In the genomic region with DNA sequence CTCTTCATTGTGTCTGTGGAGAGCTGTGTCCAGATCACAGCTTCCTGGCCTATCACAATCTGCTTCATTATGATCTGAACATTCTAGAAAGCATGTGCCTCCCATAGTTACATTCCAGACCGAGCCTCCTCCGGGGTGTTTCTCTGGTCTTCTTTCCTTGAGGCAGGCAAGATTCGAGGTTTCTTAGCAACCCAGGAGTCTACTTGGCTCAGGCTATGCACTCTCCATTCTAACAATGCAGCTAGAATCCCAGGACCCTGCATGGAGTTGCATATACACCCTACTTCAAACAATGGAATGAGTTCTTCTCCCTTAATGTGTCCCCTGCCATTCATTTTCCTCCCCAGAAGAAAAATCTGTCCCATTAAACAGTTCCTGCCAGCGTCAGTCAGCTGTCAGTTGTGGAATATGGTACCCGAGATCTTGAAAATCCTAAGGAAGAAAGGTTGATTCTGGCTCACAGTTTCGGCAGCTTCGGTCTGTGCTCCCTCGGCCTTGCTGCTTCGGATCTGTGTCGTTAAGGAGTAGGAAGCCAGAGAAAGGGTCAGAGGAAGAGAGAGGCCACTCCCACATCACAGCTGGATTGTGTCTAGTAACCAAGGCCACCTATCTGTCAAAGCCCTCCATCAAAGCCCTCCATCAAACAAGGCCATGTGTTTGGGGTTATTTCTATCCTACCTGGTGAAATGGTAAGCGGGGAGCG, we compare ENCODE assay signal across 11 mouse cellular contexts.
A peak's percentile ranks its signal among the peaks of the same experiment; 100 is the strongest.
DNase-seq lines count a peak whose midpoint lies in the region; ATAC-seq and TF ChIP-seq lines count a peak whose summit lies in the region.
"Had no signal": no experiment of that assay in that cellular context is flagged by ENCODE, and none has a peak within 500 bp of the region (broad histone marks: within the 10 kb centered on the region; RNA-seq: fewer than 3 reads in every experiment).

No protein-coding gene starts in this region.

- no peak for TF ChIP-seq CTCF in left cerebral cortex, adult 2 months (IDR thresholded peaks at IDR 0.05)

- H3K9me3 ChIP-seq in forebrain, embryonic 13.5 days (replicated peaks), result peaks cover 7% of the 10 kb centered on the region; the same call in 1 of the 2 replicates
- no peaks in the 10 kb centered on the region for H3K9me3 ChIP-seq in hindbrain, embryonic 15.5 days
- H3K9me3 ChIP-seq in neural tube, embryonic 12.5 days, result peaks cover 7% of the 10 kb centered on the region; the same call in 1 of the 2 replicates

- H3K4me1 ChIP-seq in forebrain, embryonic 13.5 days, result peaks cover 30% of the 10 kb centered on the region
- H3K4me1 ChIP-seq in hindbrain, embryonic 15.5 days (replicated peaks), result peaks cover 14% of the 10 kb centered on the region
- 0 out of 2 replicates have a peak, but pooled peaks cover 4% of the 10 kb centered on the region for H3K4me1 ChIP-seq in neural tube, embryonic 12.5 days

- no peak overlapping the region for H3K27ac ChIP-seq in left cerebral cortex, adult 2 months
- H3K27ac ChIP-seq in forebrain, embryonic 13.5 days, result peak overlapping the region; percentile 79
- peak overlapping the region; percentile 1; the same call in 1 of the 2 replicates for H3K27ac ChIP-seq in hindbrain, embryonic 15.5 days (replicated peaks)
- no peak overlapping the region for H3K27ac ChIP-seq in neural tube, embryonic 12.5 days
- H3K27ac ChIP-seq: embryonic facial prominence, embryonic 13.5 days had no signal

- no peaks in the 10 kb centered on the region for H3K36me3 ChIP-seq in forebrain, embryonic 13.5 days (ENCODE audit: poor library complexity, severe bottlenecking)
- H3K36me3 ChIP-seq in hindbrain, embryonic 15.5 days, result no peaks in the 10 kb centered on the region
- no peaks in the 10 kb centered on the region for H3K36me3 ChIP-seq in neural tube, embryonic 12.5 days
- H3K36me3 ChIP-seq: embryonic facial prominence, embryonic 13.5 days had no signal

- peak; percentile 50 for ATAC-seq in forebrain, embryonic 13.5 days
- ATAC-seq in hindbrain, embryonic 15.5 days (ENCODE audit: low FRiP score, low read depth), result peak; percentile 47; the same call in 1 of the 2 replicates
- peak; percentile 73 for ATAC-seq in neural tube, embryonic 12.5 days (ENCODE audit: low FRiP score, low read depth)
- ATAC-seq: intestine, postnatal 0 days had no signal

- H3K9ac ChIP-seq in forebrain, embryonic 13.5 days, result no peak overlapping the region
- no peak overlapping the region for H3K9ac ChIP-seq in hindbrain, embryonic 15.5 days
- H3K9ac ChIP-seq in neural tube, embryonic 12.5 days, result no peak overlapping the region
- H3K9ac ChIP-seq: embryonic facial prominence, embryonic 13.5 days had no signal

- H3K4me3 ChIP-seq in left cerebral cortex, adult 2 months, result 0 out of 2 replicates have a peak overlapping the region, but pooled peaks have one; percentile 19
- H3K4me3 ChIP-seq in forebrain, embryonic 13.5 days, result no peak overlapping the region
- H3K4me3 ChIP-seq in hindbrain, embryonic 15.5 days, result no peak overlapping the region
- H3K4me3 ChIP-seq in neural tube, embryonic 12.5 days, result no peak overlapping the region
- H3K4me3 ChIP-seq: embryonic facial prominence, embryonic 13.5 days had no signal

- H3K27me3 ChIP-seq in forebrain, embryonic 13.5 days, result no peaks in the 10 kb centered on the region
- H3K27me3 ChIP-seq in hindbrain, embryonic 15.5 days, result no peaks in the 10 kb centered on the region
- H3K27me3 ChIP-seq in neural tube, embryonic 12.5 days (replicated peaks), result no peaks in the 10 kb centered on the region
- H3K27me3 ChIP-seq: embryonic facial prominence, embryonic 13.5 days had no signal

- H3K4me2 ChIP-seq in forebrain, embryonic 13.5 days, result no peak overlapping the region
- H3K4me2 ChIP-seq in hindbrain, embryonic 15.5 days, result no peak overlapping the region
- no peak overlapping the region for H3K4me2 ChIP-seq in neural tube, embryonic 12.5 days (replicated peaks)
- H3K4me2 ChIP-seq: embryonic facial prominence, embryonic 13.5 days had no signal

- intact Hi-C loops in left cerebral cortex, adult 2 months (cut with DNase I), result no loop called here
- intact Hi-C loops in left cerebral cortex, postnatal 14 days (cut with DNase I), result no loop called here

- DNase-seq in left cerebral cortex, adult 2 months (ENCODE audit: extremely low spot score in 1 of 2, low spot score in 2 of 2), result no peak
- no peak for DNase-seq in left cerebral cortex, postnatal 14 days (ENCODE audit: low spot score in 2 of 2)
- no peak for DNase-seq in right cerebral cortex, adult 2 months (ENCODE audit: low spot score in 2 of 2)
- no peak for DNase-seq in kidney, adult 11 months
- DNase-seq in right cerebral cortex, postnatal 10 days (ENCODE audit: low spot score in 2 of 2), result no peak
- DNase-seq: heart, postnatal 14 days had no signal

- WGBS in forebrain, embryonic 13.5 days, result 35% methylated on average over 12 of the region's 12 CpGs
- WGBS in hindbrain, embryonic 15.5 days, result 40% methylated on average over 12 of the region's 12 CpGs
- 69% methylated on average over 12 of the region's 12 CpGs for WGBS in neural tube, embryonic 12.5 days

Comparison
In these comparisons a context has a peak if more than half of its experiments do, and no peak if none do; other contexts are left out.
1. H3K27ac ChIP-seq: peak in forebrain, embryonic 13.5 days (single experiment) and hindbrain, embryonic 15.5 days (single experiment); none in left cerebral cortex, adult 2 months (single experiment) and neural tube, embryonic 12.5 days (single experiment).
2. Peak in every context shown above with its lines, with median percentiles within 50 percentile points of each other: ATAC-seq.